Mouse (Mus musculus) embryonic facial prominence, embryonic 15.5 days (tissue): ENCODE measurements around the gene Aire. TPM values are rescaled to one million over a fixed set of nuclear protein-coding genes. Genes with fewer than 3 reads are reported as not detected.
"Not testable (repeated sequence)": the region's sequence is repeated elsewhere in the genome, so short reads cannot be mapped to it uniquely, and the experiment has no call there.

Experiments
- ATAC-seq: fragments of 200-750 bp; cut with Nextera tagmentation; 2 replicates; pipeline ENCODE4 v1.8.0; 2017; ENCODE audit warnings: low read depth, moderate TSS enrichment; ENCODE audit not compliant: insufficient number of reproducible peaks, low FRiP score, low TSS enrichment
- H3K27ac ChIP-seq: fragments of 300-500 bp; sonication (generic); replicated peaks from 2 replicates; pipeline ENCODE4 v1.5.1; 2015; ENCODE audit warnings: mild to moderate bottlenecking, inconsistent platforms
- H3K27me3 ChIP-seq: fragments of 300-500 bp; sonication (generic); 2 replicates; pipeline ENCODE4 v1.6.1; 2015; ENCODE audit warnings: inconsistent platforms
- H3K36me3 ChIP-seq: fragments of 300-500 bp; sonication (generic); 2 replicates; pipeline ENCODE4 v1.6.1; 2015; ENCODE audit warnings: mild to moderate bottlenecking, inconsistent platforms
- H3K4me1 ChIP-seq: fragments of 300-500 bp; sonication (generic); 2 replicates; pipeline ENCODE4 v1.6.1; 2015; ENCODE audit warnings: inconsistent platforms
- H3K4me2 ChIP-seq: fragments of 300-500 bp; sonication (generic); replicated peaks from 2 replicates; pipeline ENCODE4 v1.6.1; 2015; ENCODE audit warnings: mild to moderate bottlenecking, inconsistent platforms
- H3K4me3 ChIP-seq: fragments of 300-500 bp; sonication (generic); replicated peaks from 2 replicates; pipeline ENCODE4 v1.5.1; 2015; ENCODE audit warnings: mild to moderate bottlenecking, inconsistent platforms
- H3K9ac ChIP-seq: fragments of 300-500 bp; sonication (generic); 2 replicates; pipeline ENCODE4 v1.6.1; 2015; ENCODE audit warnings: inconsistent platforms
- H3K9me3 ChIP-seq: fragments of 300-500 bp; sonication (generic); replicated peaks from 2 replicates; pipeline ENCODE4 v1.6.1; 2016; ENCODE audit warnings: inconsistent platforms
- WGBS: fragments of 180-500 bp; shearing (Covaris S2); methylation state at CpG from one replicate; pipeline ENCODE4 v1.1.7; 2015; 5-methylcytosine and 5-hydroxymethylcytosine counted together
- polyA plus RNA-seq: library from polyadenylated mRNA; unstranded; fragments of >200 nt; fragmentation: Nextera tagmentation; extraction: Ambion mirVana; gene quantifications from 2 replicates; pipeline ENCODE4 v1.2.1, GENCODE M21; 2015

Gene Aire
- polyA plus RNA-seq, 1 experiment from 2014 or later = 0.31 TPM

DNA sequence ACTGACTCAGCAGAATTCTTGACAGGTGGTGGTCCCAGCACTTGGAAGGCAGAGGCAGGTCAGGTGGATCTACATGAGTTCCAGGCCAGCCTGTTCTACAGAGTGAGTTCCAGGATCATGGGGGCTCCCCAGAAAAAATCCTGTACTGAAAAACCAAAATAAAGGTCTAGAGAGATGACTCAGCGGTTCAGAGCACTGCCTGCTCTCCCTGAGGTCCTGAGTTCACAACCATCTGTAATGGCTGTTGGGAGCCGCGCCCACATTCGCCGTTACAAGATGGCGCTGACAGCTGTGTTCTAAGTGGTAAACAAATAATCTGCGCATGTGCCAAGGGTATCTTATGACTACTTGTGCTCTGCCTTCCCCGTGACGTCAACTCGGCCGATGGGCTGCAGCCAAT is 23.4 kb downstream of the Aire start:
- not testable (repeated sequence) for ATAC-seq, H3K9ac ChIP-seq, H3K27ac ChIP-seq, H3K9me3 ChIP-seq, H3K27me3 ChIP-seq, H3K36me3 ChIP-seq, H3K4me3 ChIP-seq, H3K4me1 ChIP-seq, H3K4me2 ChIP-seq
- 94% methylated on average over 7 of the region's 11 CpGs for WGBS

DNA sequence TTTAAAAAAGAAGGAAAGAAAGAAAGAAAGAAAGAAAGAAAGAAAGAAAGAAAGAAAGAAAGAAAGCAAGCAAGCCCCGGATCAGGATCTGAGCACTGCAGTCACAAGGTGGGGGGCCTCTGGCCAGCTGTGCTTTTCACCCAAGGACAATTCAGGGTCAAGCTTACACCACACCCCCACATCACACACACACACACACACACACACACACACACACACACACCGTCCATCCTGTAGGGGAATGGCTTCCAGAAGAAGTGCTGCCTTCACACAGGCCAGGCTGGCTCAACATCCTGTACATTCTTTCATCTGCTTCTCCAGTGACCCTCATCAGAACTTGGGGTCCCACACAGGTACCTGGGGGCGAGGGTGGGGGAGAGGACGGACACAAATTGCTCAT is 24.1 kb downstream of the Aire start:
- Histone ChIP-seq H3K27ac (no peak overlapping the region), H3K4me2 (no peak overlapping the region; the same call in 1 of the 2 replicates), H3K4me3 (no peak overlapping the region), H3K27me3 (no peaks in the 10 kb centered on the region), H3K9me3 (no peaks in the 10 kb centered on the region), H3K4me1 (no peaks in the 10 kb centered on the region), H3K36me3 (no peaks in the 10 kb centered on the region), H3K9ac (no peak overlapping the region)
- peak; percentile 39; the same call in 1 of the 2 replicates for ATAC-seq
- WGBS = 77% methylated on average over 4 of the region's 4 CpGs

- H3K4me1 ChIP-seq = no peaks in the 10 kb centered on the region
- H3K27me3 ChIP-seq = no peaks in the 10 kb centered on the region
- peak overlapping the region; percentile 55 for H3K4me2 ChIP-seq
- H3K27ac ChIP-seq = no peak overlapping the region
- no peaks in the 10 kb centered on the region for H3K36me3 ChIP-seq
- no peaks in the 10 kb centered on the region for H3K9me3 ChIP-seq
- H3K9ac ChIP-seq = no peak overlapping the region
- peak overlapping the region; percentile 29 for H3K4me3 ChIP-seq
- 17% methylated on average over 19 of the region's 19 CpGs for WGBS
- ATAC-seq = no peak; the same call in 1 of the 2 replicates
Measured at GRCm38 (mm10) chr10:78018797-78019203, 24.6 kb downstream of the Aire start.

GRCm38 (mm10) chr10:78016366-78016765 is 27.0 kb downstream of the Aire start:
- 52% methylated on average over 5 of the region's 5 CpGs for WGBS
- Histone ChIP-seq H3K9me3 (no peaks in the 10 kb centered on the region), H3K36me3 (no peaks in the 10 kb centered on the region), H3K4me1 (no peaks in the 10 kb centered on the region), H3K27me3 (no peaks in the 10 kb centered on the region), H3K4me2 (no peak overlapping the region), H3K27ac (no peak overlapping the region), H3K4me3 (no peak overlapping the region), H3K9ac (no peak overlapping the region)
- no peak for ATAC-seq

DNA sequence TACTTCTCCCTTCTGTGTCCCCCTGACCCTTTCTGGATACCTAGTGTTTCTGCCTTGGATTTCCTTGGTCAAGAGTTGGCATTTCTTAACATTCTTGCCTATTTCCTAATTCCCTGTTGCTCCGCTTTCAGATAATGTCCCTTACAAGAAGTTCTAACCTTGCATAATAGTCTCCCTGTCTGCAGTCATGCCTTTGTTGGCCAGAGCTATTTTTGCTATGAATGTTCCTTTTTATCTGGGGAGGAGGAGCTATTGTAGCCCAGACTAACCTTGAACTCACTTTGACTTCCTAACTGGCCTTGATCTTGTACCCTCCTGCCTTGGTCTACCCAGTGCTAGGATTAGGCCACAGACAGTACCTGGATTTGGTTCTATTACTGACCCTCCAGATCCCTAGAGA is 27.9 kb downstream of the Aire start:
- no peak overlapping the region for H3K27ac ChIP-seq
- no peaks in the 10 kb centered on the region for H3K4me1 ChIP-seq
- ATAC-seq = no peak
- WGBS = 81% methylated on average over 1 of the region's 1 CpGs
- no peaks in the 10 kb centered on the region for H3K9me3 ChIP-seq
- no peaks in the 10 kb centered on the region for H3K27me3 ChIP-seq
- H3K4me2 ChIP-seq = no peak overlapping the region
- no peak overlapping the region for H3K9ac ChIP-seq
- no peaks in the 10 kb centered on the region for H3K36me3 ChIP-seq
- no peak overlapping the region for H3K4me3 ChIP-seq

GRCm38 (mm10) chr10:78012661-78013495 is 30.5 kb downstream of the Aire start:
- no peak for ATAC-seq
- WGBS = 89% methylated on average over 18 of the region's 18 CpGs

GRCm38 (mm10) chr10:78011116-78011515 is 32.3 kb downstream of the Aire start:
- H3K9ac ChIP-seq, H3K27me3 ChIP-seq, H3K4me3 ChIP-seq, H3K9me3 ChIP-seq, H3K4me2 ChIP-seq, H3K27ac ChIP-seq, H3K36me3 ChIP-seq, ATAC-seq: not testable (repeated sequence)
- 92% methylated on average over 5 of the region's 5 CpGs for WGBS
- peaks cover 30% of the 10 kb centered on the region for H3K4me1 ChIP-seq

More at GRCm38 (mm10) chr10:78012661-78013495, 30.5 kb downstream of the Aire start:
- no peak overlapping the region for H3K27ac ChIP-seq
- H3K9ac ChIP-seq = no peak overlapping the region
- H3K36me3 ChIP-seq = no peaks in the 10 kb centered on the region
- H3K27me3 ChIP-seq = no peaks in the 10 kb centered on the region
- no peak overlapping the region for H3K4me3 ChIP-seq
- no peaks in the 10 kb centered on the region for H3K9me3 ChIP-seq
- peaks cover 13% of the 10 kb centered on the region for H3K4me1 ChIP-seq
- no peak overlapping the region for H3K4me2 ChIP-seq

- 11% methylated on average over 10 of the region's 10 CpGs for WGBS
- no peak overlapping the region for H3K27ac ChIP-seq
- H3K4me3 ChIP-seq = peak overlapping the region; percentile 89
- H3K4me1 ChIP-seq = peaks cover 35% of the 10 kb centered on the region
- H3K9me3 ChIP-seq = no peaks in the 10 kb centered on the region
- no peak for ATAC-seq
- H3K9ac ChIP-seq = no peak overlapping the region
- no peaks in the 10 kb centered on the region for H3K27me3 ChIP-seq
- peak overlapping the region; percentile 88 for H3K4me2 ChIP-seq
- peaks cover 2% of the 10 kb centered on the region; the same call in 1 of the 2 replicates for H3K36me3 ChIP-seq
Measured at GRCm38 (mm10) chr10:78010335-78010734, 33.1 kb downstream of the Aire start.

DNA sequence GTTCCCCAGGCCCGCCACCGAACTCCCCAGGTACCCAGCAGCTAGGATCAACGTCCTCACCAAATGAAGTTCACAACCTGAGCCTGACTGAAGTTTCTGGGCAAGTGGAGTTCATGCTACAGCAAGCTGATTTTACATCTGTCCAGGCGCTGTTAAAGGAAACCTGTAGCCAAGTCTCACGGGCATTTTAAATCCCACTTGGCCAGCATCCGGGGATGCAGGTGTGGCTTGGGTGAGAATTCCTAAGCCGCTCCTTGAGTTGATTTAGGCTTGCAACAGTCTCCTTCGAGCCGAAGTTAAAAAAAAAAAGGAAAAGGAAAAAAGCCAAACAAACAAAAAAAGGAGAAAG is 33.5 kb downstream of the Aire start, which contains the start of gene Pfkl:
TSS of gene Pfkl (minus strand) at position 139 of the 349 bp plus-strand sequence.
- 1% methylated on average over 9 of the region's 9 CpGs for WGBS
- 0 out of 2 replicates have a peak, but pooled peaks have one; percentile 1 for ATAC-seq
- peak within 1 kb of the TSS; percentile 88 for H3K4me2 ChIP-seq
- H3K4me1 ChIP-seq = peaks cover 35% of the 10 kb centered on the region
- H3K27ac ChIP-seq = peak within 1 kb of the TSS; percentile 98
- H3K9ac ChIP-seq = peak within 1 kb of the TSS; percentile 87
- peaks cover 2% of the 10 kb centered on the region; the same call in 1 of the 2 replicates for H3K36me3 ChIP-seq
- H3K9me3 ChIP-seq = no peaks in the 10 kb centered on the region
- no peaks in the 10 kb centered on the region for H3K27me3 ChIP-seq
- peak within 1 kb of the TSS; percentile 89 for H3K4me3 ChIP-seq

- H3K36me3 ChIP-seq = peaks cover 2% of the 10 kb centered on the region; the same call in 1 of the 2 replicates
- ATAC-seq = peak; percentile 96
Measured at GRCm38 (mm10) chr10:78009184-78009944, 34.0 kb downstream of the Aire start.

GRCm38 (mm10) chr10:78008169-78008568 is 35.2 kb downstream of the Aire start:
- H3K9ac ChIP-seq = peak overlapping the region; percentile 87; the same call in 1 of the 2 replicates
- no peak for ATAC-seq
- H3K36me3 ChIP-seq = peaks cover 2% of the 10 kb centered on the region; the same call in 1 of the 2 replicates
- H3K4me3 ChIP-seq = peak overlapping the region; percentile 89
- H3K4me2 ChIP-seq = peak overlapping the region; percentile 88
- H3K9me3 ChIP-seq = no peaks in the 10 kb centered on the region
- H3K27ac ChIP-seq = 0 out of 2 replicates have a peak overlapping the region, but pooled peaks have one; percentile 98
- H3K27me3 ChIP-seq = no peaks in the 10 kb centered on the region
- H3K4me1 ChIP-seq = peaks cover 35% of the 10 kb centered on the region
- 79% methylated on average over 3 of the region's 3 CpGs for WGBS

More at GRCm38 (mm10) chr10:78009184-78009944, 34.0 kb downstream of the Aire start:
- H3K27me3 ChIP-seq = no peaks in the 10 kb centered on the region
- H3K4me2 ChIP-seq = peak overlapping the region; percentile 88
- H3K4me3 ChIP-seq = peak overlapping the region; percentile 89
- under 1% methylated on average over 58 of the region's 59 CpGs for WGBS
- H3K27ac ChIP-seq = peak overlapping the region; percentile 98
- peaks cover 35% of the 10 kb centered on the region for H3K4me1 ChIP-seq
- peak overlapping the region; percentile 87 for H3K9ac ChIP-seq
- H3K9me3 ChIP-seq = no peaks in the 10 kb centered on the region
